Mouse (Mus musculus) c-Kit-positive CD71-positive TER-119-negative erythroid progenitor cells, embryonic 14.5 days (primary cell): Measurements from ENCODE around the gene Abhd2.

Experiments used
- DNase-seq: peaks from one replicate; pipeline ENCODE4 v3.0.0-alpha.2; 2013; ENCODE audit warnings: low read depth

Abhd2 gene

GRCm38 (mm10) chr7:79294449-79294980, 21.5 kb downstream of the Abhd2 start:
- DNase-seq = no peak

DNA sequence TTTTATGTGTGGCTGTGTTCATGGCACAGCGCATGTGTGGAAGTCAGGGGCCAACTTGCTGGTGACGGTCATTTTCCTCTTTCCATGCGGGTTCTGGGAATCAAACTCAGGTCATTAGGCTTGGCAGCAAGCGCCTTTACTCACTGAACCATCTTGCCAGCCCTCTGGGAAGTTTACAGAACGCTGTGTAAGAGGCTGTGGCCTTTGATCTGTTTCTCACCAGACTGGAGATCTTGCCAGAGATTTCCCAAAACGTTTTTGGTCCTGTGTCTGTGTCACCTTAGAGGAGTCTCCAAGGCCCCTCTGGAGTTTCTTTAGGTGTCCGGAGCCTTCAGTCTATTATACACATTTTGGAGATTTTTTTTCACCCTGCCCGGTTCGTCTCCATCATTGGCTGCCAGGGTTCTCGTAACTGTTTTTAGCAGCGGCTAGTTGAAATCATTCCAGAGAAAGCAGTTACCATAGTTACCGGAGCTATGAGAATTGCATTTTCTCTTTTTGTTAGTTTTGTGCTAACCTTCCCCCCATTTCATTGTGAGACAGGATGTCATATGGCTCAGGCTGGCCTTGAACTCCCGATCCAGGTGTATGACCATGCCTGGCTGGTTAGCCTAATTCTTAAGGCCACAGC, 22.3 kb downstream of the Abhd2 start:
- no peak for DNase-seq

GRCm38 (mm10) chr7:79298681-79299080, 25.7 kb downstream of the Abhd2 start:
- DNase-seq = no peak

DNA sequence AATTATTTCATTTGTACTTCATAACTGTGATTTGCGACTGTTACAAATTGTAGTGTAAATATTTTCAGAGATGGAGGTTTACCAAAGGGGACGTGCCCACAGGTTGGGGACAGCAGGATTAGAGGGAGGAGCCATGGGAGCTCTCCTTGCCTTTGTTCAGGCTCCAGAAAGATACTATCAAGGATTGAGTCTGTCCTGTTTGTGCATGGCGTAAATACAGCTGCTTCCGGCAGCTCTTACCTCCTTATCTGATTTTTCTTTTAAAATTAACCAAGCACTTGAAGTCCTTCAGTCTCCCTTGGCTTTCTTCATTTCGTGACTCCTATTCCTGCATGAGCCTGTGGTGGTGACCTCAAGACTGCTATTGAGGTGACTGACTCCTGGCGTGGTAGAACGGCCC, 26.5 kb downstream of the Abhd2 start:
- no peak for DNase-seq

DNA sequence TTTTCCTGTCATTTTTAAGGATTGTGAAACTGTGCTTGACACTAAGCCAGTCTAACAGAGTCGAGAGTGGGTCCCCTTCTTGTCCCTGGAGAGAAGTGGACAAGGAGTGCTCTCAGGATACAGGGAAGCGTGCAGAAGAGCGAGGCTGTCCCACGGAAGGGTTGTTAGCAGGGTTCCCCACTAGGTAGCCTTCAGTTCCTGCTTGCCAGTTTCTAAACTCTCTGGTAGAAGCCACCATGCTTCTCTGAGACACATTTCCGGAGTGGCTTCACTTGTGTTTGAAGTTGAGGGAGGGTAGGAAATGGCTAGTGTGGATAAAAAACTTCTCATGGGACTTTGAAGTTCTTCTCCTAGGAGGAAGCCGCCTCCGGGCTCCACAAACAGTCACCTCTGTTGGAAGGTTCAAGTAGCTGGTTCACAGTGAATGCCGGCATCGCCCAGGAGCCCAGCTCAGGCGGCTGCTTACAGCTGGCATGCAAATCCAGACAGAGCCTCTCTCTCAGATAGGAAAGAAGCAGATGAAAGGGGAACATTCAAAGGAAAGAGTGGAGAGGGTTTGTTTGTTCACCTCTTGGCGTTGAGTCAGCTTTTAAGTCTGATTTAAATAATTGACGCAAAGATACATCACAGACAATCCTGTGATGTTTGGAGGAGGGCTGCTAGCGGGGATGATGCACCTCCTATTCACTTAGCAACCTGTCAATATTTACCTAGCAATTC, 27.6 kb downstream of the Abhd2 start:
- no peak for DNase-seq

DNA sequence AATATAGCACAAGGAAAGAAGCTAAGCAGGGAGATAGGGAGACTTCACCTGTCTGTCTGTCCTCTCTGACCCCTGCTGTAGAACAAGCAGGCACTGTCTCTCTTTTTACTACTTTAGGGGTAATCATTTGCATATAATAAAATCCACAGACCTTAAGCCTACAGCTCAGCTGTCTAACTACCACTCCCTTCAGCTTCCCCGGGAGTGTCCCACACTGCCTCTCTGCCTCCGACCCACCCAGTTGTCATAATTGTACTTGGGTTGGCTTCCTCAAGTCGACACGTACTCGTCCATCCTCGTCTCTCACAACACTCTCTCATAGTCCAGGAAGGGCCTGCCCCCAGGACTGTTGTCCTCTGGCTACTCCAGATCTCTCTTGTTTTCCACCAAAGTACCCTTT, 29.1 kb downstream of the Abhd2 start:
- no peak for DNase-seq

- DNase-seq = no peak
Observed at GRCm38 (mm10) chr7:79302586-79302985, 29.6 kb downstream of the Abhd2 start.

DNA sequence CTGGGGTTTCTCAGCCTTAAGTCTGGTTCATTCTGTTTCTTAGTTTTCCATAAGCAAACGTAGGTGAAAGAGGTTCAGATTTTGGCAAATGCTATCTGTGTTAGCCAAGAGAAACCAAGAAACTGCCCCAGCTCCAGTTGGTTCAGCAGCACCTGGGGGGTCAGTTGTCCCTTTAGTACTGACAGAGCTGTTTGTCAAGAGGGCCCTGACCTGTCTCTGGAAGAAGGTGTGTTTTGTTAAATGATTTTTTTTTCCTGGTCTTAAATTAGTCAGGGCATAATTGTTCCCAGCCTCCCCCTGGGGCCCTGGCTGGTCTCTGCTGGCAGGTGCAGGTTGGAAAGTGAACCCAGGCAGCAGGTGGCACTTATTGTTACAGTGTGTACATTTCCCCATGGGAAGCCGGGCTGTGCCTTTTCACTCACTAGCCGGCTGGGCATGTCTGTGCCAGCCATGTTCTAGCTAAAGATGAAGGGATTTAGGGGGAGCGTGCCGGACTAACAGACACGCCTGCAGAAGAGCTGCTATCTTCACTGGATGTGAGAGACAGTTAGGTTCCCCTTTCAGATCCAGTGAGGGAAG, 30.3 kb downstream of the Abhd2 start:
- DNase-seq = no peak

- no peak for DNase-seq
Observed at GRCm38 (mm10) chr7:79308455-79309030, 35.5 kb downstream of the Abhd2 start.

DNA sequence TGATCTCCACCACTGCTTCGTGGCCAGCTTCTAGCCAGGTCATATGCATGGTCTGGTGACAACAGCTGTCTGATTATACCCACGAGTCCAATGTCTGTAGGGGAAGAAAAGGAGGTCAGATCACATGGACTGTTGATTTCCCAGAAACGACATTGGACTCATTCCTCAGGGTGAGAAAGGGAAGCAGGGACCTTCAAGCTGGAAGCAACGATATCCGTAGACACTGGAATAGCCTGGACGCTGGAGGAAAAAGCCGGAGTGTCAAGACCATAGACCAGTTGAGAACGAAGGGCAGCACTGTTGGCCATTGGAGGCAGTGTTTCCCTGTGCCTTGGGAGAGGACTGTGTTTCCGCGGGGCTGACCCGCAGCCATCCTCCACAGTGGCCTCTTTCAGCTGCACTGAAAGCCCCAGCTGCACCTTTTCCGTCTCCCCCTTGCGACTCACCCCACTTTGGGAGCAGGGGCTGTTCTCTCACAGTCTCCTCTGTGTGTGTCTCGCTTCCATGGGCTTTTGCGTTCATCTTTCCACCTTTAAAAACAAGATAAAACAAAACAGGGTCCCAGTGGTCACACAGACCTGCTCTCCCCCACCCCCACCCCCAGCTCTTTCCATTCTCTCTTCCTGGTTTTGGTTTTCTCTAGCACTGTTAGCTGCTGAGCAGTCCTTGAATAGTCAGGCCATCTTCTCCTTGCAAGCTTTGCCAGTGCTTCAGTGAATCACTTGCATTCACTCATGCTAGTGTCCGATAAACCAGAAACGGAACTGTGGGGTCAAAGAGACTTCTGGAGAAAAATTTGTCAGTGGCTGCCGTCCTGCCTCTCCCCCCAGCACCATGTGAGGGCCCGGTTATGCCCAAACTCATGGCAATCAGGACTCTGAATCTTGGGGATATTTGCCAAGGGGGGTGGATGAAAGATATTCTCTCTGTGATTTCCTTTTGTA, 36.5 kb downstream of the Abhd2 start:
- DNase-seq = no peak

- DNase-seq = no peak
Observed at GRCm38 (mm10) chr7:79310191-79310555, 37.2 kb downstream of the Abhd2 start.

GRCm38 (mm10) chr7:79311420-79311988, 38.5 kb downstream of the Abhd2 start:
- DNase-seq = no peak

- DNase-seq = no peak
Observed at GRCm38 (mm10) chr7:79312246-79312645, 39.2 kb downstream of the Abhd2 start.

- peak; percentile 55 for DNase-seq
Observed at GRCm38 (mm10) chr7:79313519-79314059, 40.6 kb downstream of the Abhd2 start.

GRCm38 (mm10) chr7:79314517-79314916, 41.5 kb downstream of the Abhd2 start:
- DNase-seq = no peak

GRCm38 (mm10) chr7:79315149-79315548, 42.1 kb downstream of the Abhd2 start:
- DNase-seq = no peak

GRCm38 (mm10) chr7:79316069-79316695, 43.2 kb downstream of the Abhd2 start:
- no peak for DNase-seq

DNA sequence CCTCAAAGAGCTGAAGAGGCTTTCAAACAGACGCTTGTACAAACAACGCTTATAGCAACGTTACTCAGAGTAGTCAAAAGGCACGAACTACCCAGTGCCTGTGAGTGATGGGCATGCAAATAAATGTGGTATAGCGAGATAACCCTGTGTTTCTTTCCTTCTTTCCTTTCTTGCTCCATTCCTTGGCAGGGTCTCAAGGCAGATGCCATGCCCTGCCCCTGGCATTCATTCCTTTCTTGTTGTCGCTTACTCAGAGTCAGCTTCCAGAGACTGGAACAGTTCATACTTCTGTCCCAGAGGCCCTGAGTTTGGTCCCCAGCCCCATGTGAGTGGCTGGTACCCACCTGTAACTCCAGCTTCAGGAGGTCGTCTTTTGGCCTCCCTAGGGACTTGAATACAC, 44.6 kb downstream of the Abhd2 start:
- DNase-seq = no peak

GRCm38 (mm10) chr7:79318110-79318801, 45.3 kb downstream of the Abhd2 start:
- DNase-seq = no peak

DNA sequence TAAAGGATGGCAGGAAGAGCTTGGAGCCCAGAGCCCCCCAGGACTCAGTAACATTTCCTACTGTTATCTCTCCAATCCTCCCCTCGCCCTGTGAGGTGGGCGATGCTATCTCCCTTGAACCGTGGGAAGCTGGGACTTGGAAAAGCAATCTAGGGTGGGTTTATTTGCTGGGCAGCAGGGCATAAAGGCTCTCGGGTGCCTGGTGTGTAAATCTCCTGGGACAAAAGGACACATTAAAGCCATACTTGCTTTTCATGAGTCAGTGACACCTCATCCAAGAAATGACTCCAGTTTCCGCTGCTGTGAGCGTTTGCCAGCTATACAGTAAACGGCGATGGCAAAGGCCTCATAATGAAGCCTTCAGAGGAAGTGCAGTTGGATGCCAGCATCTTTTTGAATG, 50.9 kb downstream of the Abhd2 start:
- DNase-seq = no peak
